In genomic region chr11:110656524-110657156, GRCm38 (mm10) we compare ENCODE assay signal across 21 mouse cellular contexts.
DNase-seq lines count a peak whose midpoint lies in the region; ATAC-seq and TF ChIP-seq lines count a peak whose summit lies in the region.
"Had no signal": no experiment of that assay in that cellular context is flagged by ENCODE, and none has a peak within 500 bp of the region (broad histone marks: within the 10 kb centered on the region; RNA-seq: fewer than 3 reads in every experiment).

No protein-coding gene starts in this region.

- peaks cover 12% of the 10 kb centered on the region for H3K4me1 ChIP-seq in forebrain, embryonic 16.5 days (replicated peaks; ENCODE audit: control insufficient read depth, insufficient read depth, low read length)
- H3K4me1 ChIP-seq in forebrain, postnatal 0 days (ENCODE audit: insufficient read depth): no peaks in the 10 kb centered on the region
- peaks cover 21% of the 10 kb centered on the region; the same call in 1 of the 2 replicates for H3K4me1 ChIP-seq in midbrain, embryonic 13.5 days (replicated peaks)
- 0 out of 2 replicates have a peak, but pooled peaks cover 4% of the 10 kb centered on the region for H3K4me1 ChIP-seq in midbrain, embryonic 11.5 days (ENCODE audit: control insufficient read depth, insufficient read depth, low read length)
- peaks cover 10% of the 10 kb centered on the region for H3K4me1 ChIP-seq in midbrain, embryonic 15.5 days
- peaks cover 24% of the 10 kb centered on the region for H3K4me1 ChIP-seq in limb, embryonic 10.5 days
- H3K4me1 ChIP-seq: intestine, embryonic 15.5 days had no signal

- H3K4me2 ChIP-seq in forebrain, embryonic 16.5 days (ENCODE audit: low read length): no peak overlapping the region
- H3K4me2 ChIP-seq in forebrain, postnatal 0 days (ENCODE audit: low read depth): no peak overlapping the region
- H3K4me2 ChIP-seq in midbrain, embryonic 13.5 days (replicated peaks): no peak overlapping the region
- no peak overlapping the region for H3K4me2 ChIP-seq in midbrain, embryonic 11.5 days
- no peak overlapping the region for H3K4me2 ChIP-seq in midbrain, embryonic 15.5 days
- H3K4me2 ChIP-seq: embryonic facial prominence, embryonic 15.5 days; heart, embryonic 11.5 days; hindbrain, embryonic 14.5 days; intestine, embryonic 15.5 days had no signal

- H3K36me3 ChIP-seq in forebrain, embryonic 16.5 days (ENCODE audit: control insufficient read depth, insufficient read depth): no peaks in the 10 kb centered on the region
- no peaks in the 10 kb centered on the region for H3K36me3 ChIP-seq in forebrain, postnatal 0 days (ENCODE audit: insufficient read depth)
- H3K36me3 ChIP-seq in midbrain, embryonic 13.5 days: no peaks in the 10 kb centered on the region
- H3K36me3 ChIP-seq in midbrain, embryonic 11.5 days (ENCODE audit: control insufficient read depth, insufficient read depth, low read length): no peaks in the 10 kb centered on the region
- no peaks in the 10 kb centered on the region for H3K36me3 ChIP-seq in midbrain, embryonic 15.5 days (replicated peaks)
- H3K36me3 ChIP-seq in limb, embryonic 10.5 days: no peaks in the 10 kb centered on the region
- H3K36me3 ChIP-seq: embryonic facial prominence, embryonic 15.5 days; hindbrain, embryonic 10.5 days; intestine, embryonic 15.5 days had no signal

- TF ChIP-seq CTCF in forebrain, postnatal 0 days (IDR thresholded peaks at IDR 0.05; ENCODE audit: low read depth): no peak

- no peak overlapping the region for H3K4me3 ChIP-seq in forebrain, embryonic 16.5 days (replicated peaks; ENCODE audit: low read length)
- no peak overlapping the region for H3K4me3 ChIP-seq in forebrain, postnatal 0 days (ENCODE audit: low read depth, low read length)
- no peak overlapping the region for H3K4me3 ChIP-seq in midbrain, embryonic 13.5 days (replicated peaks)
- no peak overlapping the region for H3K4me3 ChIP-seq in midbrain, embryonic 11.5 days (ENCODE audit: low read depth, low read length)
- H3K4me3 ChIP-seq in midbrain, embryonic 15.5 days: no peak overlapping the region
- no peak overlapping the region for H3K4me3 ChIP-seq in limb, embryonic 10.5 days
- H3K4me3 ChIP-seq: embryonic facial prominence, embryonic 15.5 days; erythroblast, embryonic 14.5 days; gastrocnemius, adult 2 months; hindbrain, embryonic 10.5 days; intestine, embryonic 15.5 days had no signal

- no peak overlapping the region for H3K9ac ChIP-seq in forebrain, embryonic 16.5 days (replicated peaks; ENCODE audit: low read depth, low read length)
- no peak overlapping the region for H3K9ac ChIP-seq in forebrain, postnatal 0 days
- H3K9ac ChIP-seq in midbrain, embryonic 13.5 days (replicated peaks): no peak overlapping the region
- H3K9ac ChIP-seq in midbrain, embryonic 11.5 days (ENCODE audit: low read length): no peak overlapping the region
- H3K9ac ChIP-seq in midbrain, embryonic 15.5 days: no peak overlapping the region
- H3K9ac ChIP-seq: embryonic facial prominence, embryonic 15.5 days; hindbrain, embryonic 14.5 days; intestine, embryonic 15.5 days had no signal

- peak; percentile 62 for ATAC-seq in forebrain, embryonic 16.5 days
- no peak; the same call in 1 of the 2 replicates for ATAC-seq in forebrain, postnatal 0 days
- ATAC-seq in midbrain, embryonic 13.5 days: 0 out of 2 replicates have a peak, but pooled peaks have one; percentile 40
- no peak for ATAC-seq in midbrain, embryonic 11.5 days (ENCODE audit: low FRiP score)
- peak; percentile 37 for ATAC-seq in midbrain, embryonic 15.5 days (replicated peaks)
- ATAC-seq: intestine, embryonic 15.5 days had no signal

- no peaks in the 10 kb centered on the region for H3K27me3 ChIP-seq in forebrain, embryonic 16.5 days (replicated peaks; ENCODE audit: control insufficient read depth, insufficient read depth, low read length)
- no peaks in the 10 kb centered on the region for H3K27me3 ChIP-seq in forebrain, postnatal 0 days (ENCODE audit: insufficient read depth, low read length)
- H3K27me3 ChIP-seq in midbrain, embryonic 13.5 days: no peaks in the 10 kb centered on the region
- no peaks in the 10 kb centered on the region for H3K27me3 ChIP-seq in midbrain, embryonic 11.5 days (ENCODE audit: control insufficient read depth, insufficient read depth, low read length)
- no peaks in the 10 kb centered on the region for H3K27me3 ChIP-seq in midbrain, embryonic 15.5 days (replicated peaks)
- H3K27me3 ChIP-seq in limb, embryonic 10.5 days (ENCODE audit: low read depth, poor library complexity, severe bottlenecking): no peaks in the 10 kb centered on the region
- H3K27me3 ChIP-seq: embryonic facial prominence, embryonic 15.5 days; intestine, embryonic 15.5 days had no signal

- 44% methylated on average over 11 of the region's 11 CpGs for WGBS in forebrain, embryonic 16.5 days
- WGBS in forebrain, postnatal 0 days: 39% methylated on average over 11 of the region's 11 CpGs
- 67% methylated on average over 11 of the region's 11 CpGs for WGBS in midbrain, embryonic 13.5 days
- 87% methylated on average over 11 of the region's 11 CpGs for WGBS in midbrain, embryonic 11.5 days
- WGBS in midbrain, embryonic 15.5 days: 55% methylated on average over 11 of the region's 11 CpGs
- WGBS in limb, embryonic 10.5 days: 90% methylated on average over 11 of the region's 11 CpGs

- no peaks in the 10 kb centered on the region for H3K9me3 ChIP-seq in forebrain, embryonic 16.5 days (ENCODE audit: control insufficient read depth, low read length)
- H3K9me3 ChIP-seq in forebrain, postnatal 0 days (ENCODE audit: low read length): no peaks in the 10 kb centered on the region
- no peaks in the 10 kb centered on the region for H3K9me3 ChIP-seq in midbrain, embryonic 13.5 days
- no peaks in the 10 kb centered on the region for H3K9me3 ChIP-seq in midbrain, embryonic 11.5 days (ENCODE audit: control insufficient read depth, low read length)
- H3K9me3 ChIP-seq in midbrain, embryonic 15.5 days: no peaks in the 10 kb centered on the region
- H3K9me3 ChIP-seq in limb, embryonic 10.5 days (replicated peaks): no peaks in the 10 kb centered on the region
- H3K9me3 ChIP-seq: embryonic facial prominence, embryonic 15.5 days; hindbrain, embryonic 10.5 days; intestine, embryonic 15.5 days had no signal

- no peak for DNase-seq in forebrain, postnatal 0 days
- DNase-seq in midbrain, embryonic 11.5 days (ENCODE audit: low spot score, missing footprints): no peak
- DNase-seq in limb, embryonic 10.5 days (ENCODE audit: low spot score): no peak
- DNase-seq in natural killer cell, adult 2 months (ENCODE audit: low spot score in 2 of 2): no peak
- DNase-seq: adrenal gland, adult 2 months; adrenal gland, postnatal 25 days; cerebellum, adult 11 months; cerebellum, adult 8-10 months; cerebellum, postnatal 14 days; embryo, embryonic 11 days; gastrocnemius, adult 2 months; gastrocnemius, postnatal 25 days had no signal

- no peak overlapping the region for H3K27ac ChIP-seq in forebrain, embryonic 16.5 days (ENCODE audit: low read length)
- no peak overlapping the region for H3K27ac ChIP-seq in forebrain, postnatal 0 days (ENCODE audit: low read depth, low read length)
- peak overlapping the region; percentile 39 for H3K27ac ChIP-seq in midbrain, embryonic 13.5 days
- no peak overlapping the region for H3K27ac ChIP-seq in midbrain, embryonic 11.5 days (ENCODE audit: low read depth, low read length)
- peak overlapping the region; percentile 35 for H3K27ac ChIP-seq in midbrain, embryonic 15.5 days
- no peak overlapping the region for H3K27ac ChIP-seq in limb, embryonic 10.5 days
- H3K27ac ChIP-seq: embryonic facial prominence, embryonic 15.5 days; gastrocnemius, adult 2 months; hindbrain, embryonic 10.5 days; hindbrain, embryonic 14.5 days; intestine, embryonic 15.5 days had no signal

Comparison
In these comparisons a context has a peak if more than half of its experiments do, and no peak if none do; other contexts are left out.
1. ATAC-seq: peak in forebrain, embryonic 16.5 days (single experiment), midbrain, embryonic 13.5 days (single experiment) and midbrain, embryonic 15.5 days (single experiment); none in forebrain, postnatal 0 days (single experiment) and midbrain, embryonic 11.5 days (single experiment).
2. H3K27ac ChIP-seq: peak in midbrain, embryonic 13.5 days (single experiment) and midbrain, embryonic 15.5 days (single experiment); none in forebrain, embryonic 16.5 days (single experiment), forebrain, postnatal 0 days (single experiment), midbrain, embryonic 11.5 days (single experiment) and limb, embryonic 10.5 days (single experiment).